Mouse (Mus musculus) yolk sac, embryonic 10.5 days (tissue): ENCODE measurements around the gene Soga1.

Experiments
- DNase-seq: peaks from one replicate; pipeline ENCODE4 v3.0.0-alpha.2; 2017; ENCODE audit warnings: low spot score

The Soga1 gene

DNA sequence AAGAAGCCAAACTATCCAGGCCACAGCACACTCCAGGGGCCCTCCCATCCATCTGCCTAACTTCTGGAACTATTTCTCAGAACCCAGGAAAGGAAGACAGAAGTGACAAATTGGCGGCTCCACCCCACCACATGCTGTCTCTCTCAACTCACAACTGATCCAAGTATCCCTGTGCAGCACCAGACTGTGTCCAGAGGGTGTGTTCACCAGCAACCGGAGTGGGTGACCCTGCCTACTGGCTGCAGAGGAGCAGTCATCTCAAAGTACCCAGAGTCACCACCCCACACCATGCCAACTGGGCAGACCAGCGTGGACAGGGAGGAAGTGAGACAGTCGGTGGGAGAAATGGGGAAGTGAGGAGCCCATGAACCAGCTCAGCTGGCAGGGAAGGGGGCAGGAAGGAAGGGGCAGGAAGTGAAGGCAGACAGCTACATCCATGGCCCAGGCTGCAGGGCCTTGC, 15.8 kb downstream of the Soga1 start:
- DNase-seq, result no peak

DNA sequence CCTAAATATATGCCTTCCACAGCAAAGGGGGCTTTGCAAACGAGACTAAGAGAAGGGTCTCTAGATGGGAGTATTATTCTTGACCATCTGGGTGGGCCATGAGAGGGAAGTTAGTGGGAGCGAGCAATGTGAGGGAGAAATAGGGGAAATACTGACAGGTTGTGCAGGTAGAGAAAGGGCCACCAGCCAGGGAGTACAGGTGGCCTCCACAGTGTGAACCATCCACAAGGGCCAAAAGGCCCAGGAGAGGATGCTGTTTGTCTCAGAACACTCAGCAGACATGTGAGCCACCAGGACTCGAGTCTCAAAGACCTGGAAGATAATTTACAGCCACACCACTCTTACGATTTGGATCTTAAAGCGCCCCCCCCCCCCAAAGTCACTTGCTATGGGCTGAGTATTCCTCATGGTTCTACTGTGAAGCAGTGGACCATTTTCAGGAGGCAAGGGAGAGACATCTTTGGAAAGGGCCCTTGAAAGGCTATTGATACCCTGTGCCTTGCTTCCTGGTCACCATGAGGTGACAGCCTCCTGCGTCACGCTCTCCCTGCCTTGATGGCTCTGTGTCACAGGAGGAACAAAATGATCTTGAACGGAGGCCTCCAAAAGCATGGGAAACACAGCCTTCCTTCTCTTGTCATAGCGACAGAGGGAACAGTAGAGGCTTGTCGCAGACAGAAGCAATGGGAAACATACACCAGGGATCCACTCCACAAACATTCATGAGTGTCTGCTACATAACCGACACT, 18.3 kb downstream of the Soga1 start:
- DNase-seq, result no peak

DNA sequence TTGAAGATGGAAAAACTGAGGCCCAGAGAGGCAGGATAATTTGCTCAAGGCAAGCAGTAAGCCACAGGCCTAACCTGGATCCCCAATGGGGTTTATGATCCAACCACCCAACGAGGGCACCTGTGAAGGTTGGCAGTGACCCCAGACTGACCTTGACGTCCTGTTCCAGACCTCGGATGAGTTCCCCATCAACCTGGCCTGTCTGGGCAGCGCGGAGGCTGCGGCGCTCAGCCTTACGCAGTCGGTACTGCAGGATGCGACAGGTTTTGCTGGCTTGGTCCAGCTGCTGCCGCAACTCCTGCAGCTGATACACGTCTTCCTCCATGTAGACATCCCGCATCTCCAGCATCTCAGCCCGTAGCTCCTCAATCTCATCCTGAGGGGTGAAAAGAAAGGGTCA, 19.0 kb downstream of the Soga1 start:
- DNase-seq, result no peak

GRCm38 (mm10) chr2:157059166-157059565, 19.9 kb downstream of the Soga1 start:
- DNase-seq, result no peak

- DNase-seq, result peak; percentile 75
Measured at GRCm38 (mm10) chr2:157058342-157058998, 20.6 kb downstream of the Soga1 start.

DNA sequence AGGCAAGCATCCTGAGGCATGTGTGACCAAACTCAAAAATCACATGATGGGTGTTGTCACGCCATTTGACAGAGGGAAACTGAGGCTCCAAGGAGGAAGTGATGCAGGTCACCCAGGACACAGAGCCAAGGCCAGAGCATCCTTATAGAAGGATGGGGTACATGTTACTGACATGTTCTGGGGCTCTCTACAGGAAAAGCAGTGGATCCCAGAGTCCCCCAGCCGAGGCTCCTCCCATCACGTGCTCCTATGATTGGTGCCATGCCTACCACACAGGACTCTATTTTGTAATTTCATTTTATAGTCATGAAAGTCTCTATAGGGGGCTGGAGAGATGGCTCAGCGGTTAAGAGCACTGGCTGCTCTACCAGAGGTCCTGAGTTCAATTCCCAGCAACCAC, 21.3 kb downstream of the Soga1 start:
- DNase-seq, result no peak

GRCm38 (mm10) chr2:157057186-157057585, 21.9 kb downstream of the Soga1 start:
- no peak for DNase-seq

GRCm38 (mm10) chr2:157055721-157056120, 23.3 kb downstream of the Soga1 start:
- no peak for DNase-seq

- no peak for DNase-seq
Measured at GRCm38 (mm10) chr2:157054816-157055215, 24.2 kb downstream of the Soga1 start.

- no peak for DNase-seq
Measured at GRCm38 (mm10) chr2:157054297-157054696, 24.8 kb downstream of the Soga1 start.

GRCm38 (mm10) chr2:157053787-157054186, 25.3 kb downstream of the Soga1 start:
- DNase-seq, result no peak

GRCm38 (mm10) chr2:157053124-157053523, 25.9 kb downstream of the Soga1 start:
- no peak for DNase-seq

GRCm38 (mm10) chr2:157052448-157052847, 26.6 kb downstream of the Soga1 start:
- no peak for DNase-seq

DNA sequence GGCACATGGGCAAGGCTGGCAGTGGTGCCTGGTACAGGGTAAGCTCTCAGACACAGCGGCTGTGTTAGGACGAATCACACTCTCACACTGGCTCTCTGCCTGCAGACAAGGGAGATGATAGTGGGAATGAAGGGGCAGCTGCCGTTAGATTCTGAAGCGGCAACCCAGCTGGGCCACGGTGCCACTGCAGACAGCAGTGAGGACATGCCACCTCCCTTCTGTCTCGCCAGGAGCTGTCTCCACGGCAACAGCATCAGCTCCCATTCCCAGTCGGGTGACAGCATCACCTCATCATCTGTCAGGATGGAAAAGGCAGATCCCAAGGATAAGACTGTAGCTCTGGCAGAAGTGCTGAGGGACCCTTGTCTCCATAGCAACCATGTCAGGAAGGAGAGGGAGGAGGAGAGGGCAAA, 29.2 kb downstream of the Soga1 start:
- DNase-seq, result no peak

GRCm38 (mm10) chr2:157048395-157049181, 30.5 kb downstream of the Soga1 start:
- no peak for DNase-seq

GRCm38 (mm10) chr2:157046956-157047355, 32.1 kb downstream of the Soga1 start:
- DNase-seq, result no peak

- no peak for DNase-seq
Measured at GRCm38 (mm10) chr2:157045932-157046331, 33.1 kb downstream of the Soga1 start.

DNA sequence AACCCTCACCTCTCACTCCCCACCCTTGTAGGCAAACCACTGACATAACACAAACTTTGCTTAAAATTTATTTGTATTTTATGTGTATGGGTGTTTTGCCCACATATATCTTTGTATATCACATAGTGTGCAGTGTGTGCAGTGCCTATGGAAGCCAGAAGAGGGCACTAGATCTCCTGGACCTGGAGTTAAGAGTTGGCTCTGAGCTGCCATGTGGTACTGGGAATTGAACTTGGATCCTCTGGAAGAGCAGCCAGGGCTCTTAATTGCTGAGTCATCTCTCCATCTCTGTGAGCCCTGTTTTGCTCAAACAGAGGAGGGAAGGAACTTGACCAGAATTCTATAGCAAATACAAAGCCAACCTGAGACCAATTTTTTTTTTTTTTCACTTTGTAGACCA, 35.1 kb downstream of the Soga1 start:
- no peak for DNase-seq

DNA sequence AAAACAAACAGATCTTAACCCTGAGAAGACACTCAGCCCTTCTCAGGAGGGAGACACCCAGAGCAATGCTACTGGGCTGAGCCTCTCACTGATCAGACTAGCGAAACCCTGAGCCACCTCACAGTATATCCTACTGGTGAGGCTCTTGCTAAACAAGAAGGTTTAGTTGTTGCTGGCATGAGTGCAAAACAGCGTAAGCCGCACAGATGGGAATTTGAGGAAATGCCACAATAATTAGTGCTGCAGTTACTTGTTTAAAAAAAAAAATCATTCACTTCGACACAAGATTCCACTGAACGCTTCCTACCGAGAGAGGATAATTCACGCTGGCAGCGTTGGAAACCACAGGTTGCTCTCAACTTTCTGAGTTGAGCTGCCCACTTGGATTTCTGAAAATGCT, 35.5 kb downstream of the Soga1 start:
- DNase-seq, result no peak

DNA sequence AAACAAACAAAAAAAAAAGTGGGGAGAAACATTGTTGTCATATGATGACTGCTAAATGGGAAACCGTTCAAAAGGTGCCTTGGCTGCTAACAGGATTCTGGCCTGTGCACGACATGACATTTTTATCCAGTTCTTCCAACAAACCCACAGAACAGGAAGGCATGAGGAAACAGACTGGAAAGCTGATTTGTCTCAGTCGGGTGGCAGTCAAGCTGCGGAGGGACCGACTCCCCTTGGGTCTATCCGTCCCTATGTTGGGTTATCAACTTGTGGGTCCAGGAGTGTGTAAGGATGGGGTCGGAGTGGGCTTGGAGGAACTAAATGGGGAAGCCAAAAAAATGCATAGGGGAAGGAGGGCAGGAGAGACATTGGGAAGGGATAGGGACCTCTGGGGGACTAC, 37.6 kb downstream of the Soga1 start:
- no peak for DNase-seq

- DNase-seq, result no peak
Measured at GRCm38 (mm10) chr2:157040649-157041046, 38.4 kb downstream of the Soga1 start.

DNA sequence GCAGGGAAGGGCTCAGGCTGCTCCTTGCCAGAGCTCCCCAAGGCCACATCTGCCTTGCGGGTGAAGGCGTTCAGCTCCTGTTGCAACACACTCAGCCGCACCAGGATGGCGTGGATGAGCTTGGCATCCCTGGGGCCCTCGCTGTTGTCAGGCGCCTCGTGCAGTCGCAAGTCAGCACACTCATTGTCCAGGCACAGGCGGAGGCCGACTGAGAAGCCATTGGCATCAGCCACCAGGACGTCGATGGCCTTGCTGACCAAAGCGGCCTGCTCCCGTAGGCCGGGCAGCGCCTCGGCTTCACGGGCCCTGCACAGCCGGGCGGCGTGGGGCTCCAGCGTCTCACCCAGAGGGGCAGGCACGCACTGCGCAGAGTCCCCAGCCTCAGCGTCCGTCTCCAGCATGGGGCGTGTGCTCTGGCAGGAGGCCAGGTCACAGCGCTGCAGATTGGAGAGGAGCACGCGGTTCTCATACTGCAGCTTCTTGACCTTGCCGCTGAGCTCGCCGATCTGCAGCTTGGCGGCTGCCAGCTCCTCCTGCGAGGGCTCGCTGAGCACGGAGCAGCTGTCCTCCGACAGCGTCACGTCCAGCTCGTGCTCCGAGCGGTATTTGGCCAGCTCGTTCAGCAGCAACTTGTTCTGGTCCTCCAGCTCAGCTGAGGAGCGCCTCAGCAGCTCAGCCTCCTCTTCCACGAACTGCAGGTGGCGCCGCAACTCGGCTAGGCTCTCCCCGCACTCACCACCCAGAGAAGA, 39.0 kb downstream of the Soga1 start:
- DNase-seq, result no peak
